Mouse (Mus musculus) urinary bladder, postnatal 4 days (tissue): ENCODE measurements around the gene Sgsm1.

Experiments
- DNase-seq, 2 experiments: peaks; one replicate each; pipeline ENCODE4 v3.0.0; 2021 to 2022; ENCODE audit warnings: low spot score in 2 of 2

Gene Sgsm1

GRCm38 (mm10) chr5:113217076-113217475, 93.5 kb downstream of the Sgsm1 start:
- DNase-seq = no peak

GRCm38 (mm10) chr5:113216328-113216960, 94.1 kb downstream of the Sgsm1 start:
- no peak for DNase-seq

- no peak for DNase-seq
Observed at GRCm38 (mm10) chr5:113215610-113216011, 95.0 kb downstream of the Sgsm1 start.

DNA sequence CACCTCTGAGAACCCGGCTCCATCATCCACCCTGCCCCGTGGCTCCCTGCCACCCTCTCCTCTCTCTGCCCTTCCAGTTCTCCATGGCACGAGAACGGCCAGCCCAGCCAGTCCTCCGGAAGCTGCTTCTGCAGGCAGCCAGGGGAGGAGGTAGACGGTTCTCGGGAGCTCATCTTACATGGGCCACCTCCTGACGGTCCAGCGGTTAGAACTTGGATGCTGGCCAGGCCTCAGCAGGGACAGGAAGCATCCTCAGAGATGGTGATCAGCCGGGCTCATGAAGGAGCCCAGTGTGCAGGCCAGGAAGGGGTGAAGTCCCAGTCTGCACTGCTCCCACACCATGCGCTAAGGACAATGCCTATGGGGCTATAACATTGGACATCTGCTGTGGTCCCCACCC, 96.1 kb downstream of the Sgsm1 start:
- no peak for DNase-seq

DNA sequence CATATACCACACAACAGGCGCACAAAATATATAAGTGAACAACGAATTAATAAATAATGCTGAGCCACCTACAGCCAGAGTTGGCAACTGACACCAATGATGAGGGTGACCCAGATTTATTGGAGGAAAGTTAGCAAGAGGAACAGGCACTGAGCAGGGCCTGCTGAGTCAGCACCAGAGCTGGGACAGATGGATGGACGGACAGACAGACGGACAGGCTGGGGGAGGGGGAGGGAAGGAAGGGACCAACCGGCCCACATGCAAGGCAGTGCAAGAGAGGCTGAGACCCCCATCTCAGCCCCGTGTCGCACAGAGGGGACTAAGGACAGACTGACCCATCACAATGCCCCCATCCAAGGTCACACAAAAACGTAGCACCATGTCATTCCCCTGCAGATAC, 96.5 kb downstream of the Sgsm1 start:
- no peak for DNase-seq

GRCm38 (mm10) chr5:113212156-113212835, 98.3 kb downstream of the Sgsm1 start:
- no peak for DNase-seq

DNA sequence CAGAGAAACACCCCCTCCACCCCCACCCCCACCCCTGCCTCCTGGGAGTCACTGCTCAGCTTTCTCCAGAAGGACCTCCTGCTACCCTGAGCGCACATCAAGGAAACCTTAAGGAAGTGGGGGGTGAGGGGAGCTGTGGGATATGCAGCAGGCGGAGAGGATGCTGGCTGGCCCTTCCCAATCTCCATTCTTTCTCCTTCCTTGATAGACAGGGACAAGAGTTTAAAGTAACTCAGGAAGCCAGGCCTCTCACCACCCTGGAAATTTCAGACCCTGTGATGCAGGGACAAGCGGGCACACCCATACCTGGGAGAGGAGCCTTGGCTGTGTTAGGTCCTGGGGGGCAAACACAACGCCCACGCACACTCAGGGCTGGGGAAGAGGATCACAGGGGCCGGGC, 100.3 kb downstream of the Sgsm1 start:
- DNase-seq = no peak

DNA sequence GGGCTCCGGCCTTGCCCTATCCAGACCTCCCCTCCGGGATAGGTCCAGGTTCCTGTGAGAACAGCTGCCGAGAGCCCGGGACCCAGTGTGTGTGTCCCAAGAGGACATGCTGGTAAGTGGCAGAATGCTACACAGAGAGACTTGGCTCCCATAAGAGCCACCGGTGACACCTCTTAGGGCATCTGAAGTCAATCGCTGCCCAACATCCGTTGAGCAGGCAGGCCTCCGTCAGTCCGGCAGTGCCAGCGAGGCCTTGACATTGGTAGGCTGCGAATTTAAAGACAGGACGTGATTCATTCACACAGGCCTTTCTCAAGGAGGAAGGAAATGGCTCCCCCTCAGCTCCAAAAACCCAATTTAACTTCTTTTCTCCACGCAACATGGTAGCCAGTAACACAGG, 100.7 kb downstream of the Sgsm1 start:
- DNase-seq = no peak

DNA sequence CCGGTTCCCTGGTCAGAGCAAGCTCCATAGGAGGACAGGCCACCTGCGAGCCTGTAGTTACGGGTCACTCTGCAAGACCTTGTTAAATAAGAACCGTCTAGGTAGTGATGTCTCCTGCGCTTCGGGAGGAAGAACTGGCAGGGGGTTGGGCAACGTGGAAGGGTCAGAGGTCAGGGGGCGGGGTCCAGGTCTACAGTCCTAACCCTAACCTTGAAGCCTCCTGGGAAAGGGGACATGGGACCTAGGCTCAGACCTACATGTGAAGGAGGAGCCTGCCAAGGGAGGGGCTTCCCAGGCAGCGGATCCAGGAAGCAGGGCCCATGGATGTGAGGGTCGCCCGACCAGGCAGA, 101.2 kb downstream of the Sgsm1 start:
- no peak for DNase-seq

- DNase-seq = peak; percentile 74 to 81
Observed at GRCm38 (mm10) chr5:113208622-113209400, 101.8 kb downstream of the Sgsm1 start.

- DNase-seq = no peak
Observed at GRCm38 (mm10) chr5:113208048-113208447, 102.5 kb downstream of the Sgsm1 start.

GRCm38 (mm10) chr5:113206670-113207352, 103.8 kb downstream of the Sgsm1 start:
- no peak for DNase-seq

- DNase-seq = no peak
Observed at GRCm38 (mm10) chr5:113204193-113204592, 106.4 kb downstream of the Sgsm1 start.

GRCm38 (mm10) chr5:113199772-113200134, 110.8 kb downstream of the Sgsm1 start:
- no peak for DNase-seq

- no peak for DNase-seq
Observed at GRCm38 (mm10) chr5:113199126-113199771, 111.3 kb downstream of the Sgsm1 start.

- DNase-seq = no peak
Observed at GRCm38 (mm10) chr5:113196916-113197794, 113.4 kb downstream of the Sgsm1 start.

GRCm38 (mm10) chr5:113195907-113196306, 114.7 kb downstream of the Sgsm1 start:
- DNase-seq = no peak

- no peak for DNase-seq
Observed at GRCm38 (mm10) chr5:113195451-113195850, 115.1 kb downstream of the Sgsm1 start.

DNA sequence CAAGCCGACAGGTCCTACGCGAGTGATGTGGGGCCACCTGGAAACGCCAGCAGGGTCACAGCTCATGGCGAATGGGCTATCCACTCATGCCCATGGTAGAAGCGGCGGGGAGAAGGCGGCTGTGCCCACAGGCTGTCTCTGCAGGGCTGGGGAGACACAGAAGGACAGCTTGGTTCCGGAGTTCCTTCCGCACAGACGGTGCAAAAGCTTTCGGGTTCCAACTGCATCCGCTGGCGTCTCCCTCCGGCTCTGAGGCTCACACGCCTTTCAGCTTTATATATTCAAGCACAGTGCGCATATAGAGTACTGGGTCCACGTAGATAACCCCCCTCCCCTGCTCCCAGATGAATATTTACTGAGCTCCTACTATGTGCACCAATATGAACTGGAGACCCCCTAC, 116.8 kb downstream of the Sgsm1 start:
- DNase-seq = no peak
